Mouse (Mus musculus) Patski (cell line): Measurements from ENCODE around the gene Plxnd1. TPM values are rescaled to one million over a fixed set of nuclear protein-coding genes. Genes with fewer than 3 reads are reported as not detected.

Source experiments
- ATAC-seq: fragments of 100-300 bp; one replicate; pipeline ENCODE4 v1.8.0; 2021
- CTCF ChIA-PET: fragments of 350-600 bp; sonication (Branson Sonifier 250); formaldehyde crosslinking; loops from one replicate; lab custom pipeline; 2022; ENCODE audit warnings: inconsistent platforms; lab: Charles Lee
- POLR2A ChIA-PET: fragments of 350-600 bp; sonication (Branson Sonifier 250); formaldehyde crosslinking; loops from one replicate; lab custom pipeline; 2022; ENCODE audit warnings: antibody characterized with exemption, inconsistent platforms; lab: Charles Lee
- DNase-seq: peaks from one replicate; pipeline ENCODE4 v3.0.0-alpha.2; 2011; ENCODE audit warnings: low read depth, low spot score
- H3K27me3 ChIP-seq: fragments of 371-371 bp; one replicate; pipeline ENCODE4 v1.5.1; 2021
- CTCF ChIP-seq: fragments of 100-300 bp; IDR thresholded peaks from one replicate; pipeline ENCODE4 v1.5.1; 2021
- in situ Hi-C: fragments of 300-500 bp; cut with MboI; formaldehyde crosslinking; loops from 3 replicates; pipeline ENCODE4 v1.11.1; 2018; ENCODE audit warnings: low pct_unique_long_range_greater_than_20kb, mixed read lengths
- polyA plus RNA-seq: library from polyadenylated mRNA; unstranded; gene quantifications from one replicate; pipeline ENCODE4 v1.2.3, GENCODE M21; 2021

Plxnd1 gene
- polyA plus RNA-seq, 1 experiment from 2014 or later, result 79.9 TPM

DNA sequence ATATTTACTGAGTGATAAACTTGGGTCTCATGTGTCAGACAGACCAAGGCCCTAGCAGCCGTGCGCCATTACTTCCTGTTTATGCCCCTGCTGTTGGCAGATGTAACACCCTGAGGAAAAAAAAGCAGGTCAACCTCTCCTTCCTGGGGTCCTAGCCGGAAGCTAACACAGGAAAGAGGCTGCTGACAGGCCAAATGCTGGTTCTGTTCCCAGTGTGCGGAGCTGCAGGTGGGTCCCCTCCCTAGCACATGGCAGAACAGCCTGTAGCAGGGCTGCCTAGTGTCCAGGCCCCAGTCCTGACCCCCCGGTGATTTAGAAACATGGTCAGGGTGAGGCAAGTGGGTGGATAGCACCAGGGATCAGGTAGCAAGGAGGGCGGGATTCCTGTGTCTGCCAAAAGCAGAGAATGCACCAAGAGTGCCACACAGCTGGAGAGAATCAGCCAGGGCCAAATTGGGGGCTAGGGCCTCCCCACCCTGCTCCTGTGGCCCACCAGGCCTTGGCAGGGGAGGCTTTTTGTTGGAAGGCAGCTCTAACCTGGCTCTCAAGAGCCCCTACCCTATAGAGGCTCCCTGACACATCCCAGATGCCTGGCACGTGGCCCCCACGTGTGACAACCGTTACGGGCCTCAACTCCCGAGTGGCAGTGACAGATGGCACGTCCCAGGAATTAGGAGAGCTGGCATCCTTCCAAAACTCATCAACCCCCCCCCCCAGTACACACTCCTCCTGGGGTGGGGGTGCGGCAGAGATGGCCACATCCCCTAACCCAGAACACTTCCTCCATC is 23.3 kb downstream of the Plxnd1 start:
- ChIA-PET POLR2A (interaction anchor here (0.7 kb wide), 1 partner anchor 12 kb away, joined by 4 read pairs; no protein-coding TSS in a partner anchor), CTCF (interaction anchor here (1.1 to 1.4 kb wide), 4 partner anchors 9 to 25 kb away, joined by 3 to 4 read pairs (median 4); no protein-coding TSS in a partner anchor)
- no peak for DNase-seq
- H3K27me3 ChIP-seq, result no peaks in the 10 kb centered on the region
- ATAC-seq, result no peak
- in situ Hi-C loops, result no loop called here
- no peak for TF ChIP-seq CTCF

DNA sequence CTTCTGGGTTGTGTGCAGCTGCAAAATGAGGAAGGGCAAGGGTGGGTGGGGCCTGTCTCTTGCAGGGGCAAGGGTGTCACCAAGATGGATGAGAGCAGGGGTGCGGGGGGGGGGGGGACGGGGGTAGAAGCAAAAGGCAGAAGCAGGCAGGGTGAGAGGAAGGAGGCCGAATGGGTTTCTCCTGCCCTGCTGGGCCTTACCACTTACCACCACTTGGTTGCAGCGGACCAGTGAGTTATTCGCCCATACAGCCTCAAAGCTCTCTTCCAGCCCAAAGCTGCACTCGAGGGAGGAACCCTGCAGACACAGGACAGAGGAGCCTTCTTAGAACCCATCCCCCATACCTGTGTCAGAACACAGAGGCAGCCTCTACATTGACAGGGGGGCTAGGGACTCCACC is 24.9 kb downstream of the Plxnd1 start:
- CTCF ChIA-PET, result interaction anchor here (1.4 kb wide), 1 partner anchor 11 kb away, joined by 4 read pairs; no protein-coding TSS in a partner anchor
- H3K27me3 ChIP-seq, result no peaks in the 10 kb centered on the region
- POLR2A ChIA-PET, result no interaction called here
- no peak for DNase-seq
- ATAC-seq, result no peak
- in situ Hi-C loops, result no loop called here
- TF ChIP-seq CTCF, result no peak

GRCm38 (mm10) chr6:115969103-115969502 is 25.7 kb downstream of the Plxnd1 start:
- no peak for TF ChIP-seq CTCF
- CTCF ChIA-PET, result no interaction called here
- H3K27me3 ChIP-seq, result no peaks in the 10 kb centered on the region
- POLR2A ChIA-PET, result no interaction called here
- in situ Hi-C loops, result no loop called here
- no peak for DNase-seq
- ATAC-seq, result no peak

DNA sequence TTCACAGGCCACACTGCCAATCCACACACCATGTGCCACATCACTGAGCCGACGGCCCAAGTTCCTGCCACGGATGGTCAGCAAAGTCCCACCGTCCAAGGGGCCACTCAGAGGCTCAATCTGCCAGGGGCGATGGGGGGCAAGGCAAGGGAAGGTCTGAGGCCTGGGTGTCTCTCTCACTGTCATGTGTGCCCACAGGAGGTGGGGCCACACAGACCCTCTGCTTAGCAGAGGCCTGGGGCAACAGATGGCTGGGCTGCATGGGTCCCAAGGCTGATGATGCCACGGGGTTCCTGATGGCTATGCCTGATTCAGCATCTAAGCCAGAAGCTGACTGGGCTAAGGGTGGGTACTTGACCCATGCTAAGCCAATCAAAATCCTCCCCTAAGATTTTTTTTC is 26.1 kb downstream of the Plxnd1 start:
- ChIA-PET POLR2A (interaction anchor here (0.5 kb wide), 1 partner anchor 179 kb away, joined by 4 read pairs; no protein-coding TSS in a partner anchor), CTCF (no interaction called here)
- DNase-seq (no peak), ATAC-seq (no peak)
- in situ Hi-C loops, result no loop called here
- TF ChIP-seq CTCF, result no peak
- no peaks in the 10 kb centered on the region for H3K27me3 ChIP-seq

DNA sequence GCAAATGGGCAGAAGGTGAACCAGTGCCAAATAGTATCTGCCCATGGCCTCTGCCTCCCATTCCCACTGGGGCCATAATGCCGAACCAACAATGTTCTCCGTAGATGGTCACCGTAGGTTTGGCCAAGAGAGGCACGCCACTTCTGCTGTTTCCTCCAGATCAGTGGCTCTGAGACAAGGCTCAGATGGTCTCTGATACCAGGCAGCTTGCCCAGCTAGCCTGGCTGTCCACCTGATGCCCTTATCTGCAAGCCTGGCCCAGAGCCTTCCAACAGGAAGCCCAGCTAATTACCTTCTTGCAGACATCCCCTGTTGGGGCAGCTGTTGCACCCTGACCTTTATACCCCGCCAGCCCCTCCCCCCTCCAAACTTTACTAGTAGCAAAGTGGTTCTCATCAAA is 26.7 kb downstream of the Plxnd1 start:
- no peak for TF ChIP-seq CTCF
- in situ Hi-C loops, result no loop called here
- ChIA-PET CTCF (no interaction called here), POLR2A (interaction anchor here (0.5 kb wide), 1 partner anchor 180 kb away, joined by 4 read pairs; no protein-coding TSS in a partner anchor)
- DNase-seq (no peak), ATAC-seq (no peak)
- H3K27me3 ChIP-seq, result no peaks in the 10 kb centered on the region

- in situ Hi-C loops, result no loop called here
- no peak for ATAC-seq
- no peaks in the 10 kb centered on the region for H3K27me3 ChIP-seq
- CTCF ChIA-PET, result no interaction called here
- DNase-seq, result no peak
- no peak for TF ChIP-seq CTCF
- POLR2A ChIA-PET, result no interaction called here
These were observed 27.4 kb downstream of the Plxnd1 start for GRCm38 (mm10) chr6:115967291-115967880.

GRCm38 (mm10) chr6:115966227-115966966 is 28.4 kb downstream of the Plxnd1 start:
- H3K27me3 ChIP-seq, result no peaks in the 10 kb centered on the region
- in situ Hi-C loops, result no loop called here
- POLR2A ChIA-PET, result no interaction called here

DNA sequence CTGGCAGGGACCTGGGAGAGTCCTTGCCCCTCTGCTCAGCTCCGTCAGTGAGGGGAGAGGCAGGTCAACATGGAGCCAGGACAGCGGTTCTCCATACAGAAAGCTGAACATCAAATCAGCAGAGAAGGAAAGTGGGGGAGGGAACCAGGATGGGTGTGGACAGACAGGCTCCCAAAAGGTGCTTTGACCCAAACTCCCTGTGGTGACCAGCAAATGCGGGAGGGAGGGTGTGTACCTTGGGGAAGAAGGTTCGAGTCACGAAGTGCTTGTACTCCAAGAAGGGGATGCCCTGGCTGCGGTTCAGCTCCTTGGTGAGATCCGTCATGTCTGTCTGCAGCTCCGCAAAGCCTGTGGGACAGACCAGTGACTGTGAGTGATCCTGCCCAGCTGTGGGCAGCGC is 31.1 kb downstream of the Plxnd1 start:
- in situ Hi-C loops, result no loop called here
- no peak for TF ChIP-seq CTCF
- no peak for ATAC-seq
- POLR2A ChIA-PET, result no interaction called here
- DNase-seq, result no peak
- CTCF ChIA-PET, result no interaction called here
- no peaks in the 10 kb centered on the region for H3K27me3 ChIP-seq

More at GRCm38 (mm10) chr6:115966227-115966966, 28.4 kb downstream of the Plxnd1 start:
- no peak for ATAC-seq
- no peak for TF ChIP-seq CTCF
- CTCF ChIA-PET, result no interaction called here
- no peak for DNase-seq

GRCm38 (mm10) chr6:115962439-115963085 is 32.2 kb downstream of the Plxnd1 start:
- no peak for ATAC-seq
- POLR2A ChIA-PET, result no interaction called here
- H3K27me3 ChIP-seq, result no peaks in the 10 kb centered on the region

DNA sequence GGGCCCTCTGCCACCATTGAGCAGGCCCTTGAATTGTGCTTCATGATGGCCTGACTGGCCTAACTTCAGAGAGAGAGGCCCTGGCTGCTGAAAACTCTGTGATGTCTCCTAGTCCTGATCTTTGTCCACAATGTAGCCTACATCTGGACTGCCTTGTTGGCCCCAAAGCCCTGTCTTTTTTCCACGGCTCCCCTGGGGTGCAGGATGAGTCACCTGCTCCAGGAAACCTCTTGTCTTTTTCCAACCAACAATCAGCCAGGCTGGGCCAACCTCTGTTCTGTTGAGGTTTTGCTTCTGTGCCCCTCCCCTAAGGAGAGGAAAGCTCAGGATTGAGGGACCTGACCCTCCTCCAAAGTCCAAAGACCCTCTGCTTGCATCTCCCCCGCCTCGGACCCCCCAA is 33.1 kb downstream of the Plxnd1 start:
- H3K27me3 ChIP-seq, result no peaks in the 10 kb centered on the region
- CTCF ChIA-PET, result interaction anchor here (1.1 to 1.2 kb wide), 2 partner anchors 30 to 61 kb away, joined by 3 to 5 read pairs; no protein-coding TSS in a partner anchor
- in situ Hi-C loops, result no loop called here
- ATAC-seq (no peak), DNase-seq (no peak)
- TF ChIP-seq CTCF, result no peak
- POLR2A ChIA-PET, result no interaction called here

More at GRCm38 (mm10) chr6:115962439-115963085, 32.2 kb downstream of the Plxnd1 start:
- CTCF ChIA-PET, result interaction anchor here (1.1 kb wide), 1 partner anchor 62 kb away, joined by 5 read pairs; no protein-coding TSS in a partner anchor
- TF ChIP-seq CTCF, result no peak
- in situ Hi-C loops, result no loop called here
- DNase-seq, result no peak
